Mouse (Mus musculus): ENCODE measurements around the gene Acap1.
"Not testable (repeated sequence)": the region's sequence is repeated elsewhere in the genome, so short reads cannot be mapped to it uniquely, and the experiment has no call there.

Gene Acap1

DNA sequence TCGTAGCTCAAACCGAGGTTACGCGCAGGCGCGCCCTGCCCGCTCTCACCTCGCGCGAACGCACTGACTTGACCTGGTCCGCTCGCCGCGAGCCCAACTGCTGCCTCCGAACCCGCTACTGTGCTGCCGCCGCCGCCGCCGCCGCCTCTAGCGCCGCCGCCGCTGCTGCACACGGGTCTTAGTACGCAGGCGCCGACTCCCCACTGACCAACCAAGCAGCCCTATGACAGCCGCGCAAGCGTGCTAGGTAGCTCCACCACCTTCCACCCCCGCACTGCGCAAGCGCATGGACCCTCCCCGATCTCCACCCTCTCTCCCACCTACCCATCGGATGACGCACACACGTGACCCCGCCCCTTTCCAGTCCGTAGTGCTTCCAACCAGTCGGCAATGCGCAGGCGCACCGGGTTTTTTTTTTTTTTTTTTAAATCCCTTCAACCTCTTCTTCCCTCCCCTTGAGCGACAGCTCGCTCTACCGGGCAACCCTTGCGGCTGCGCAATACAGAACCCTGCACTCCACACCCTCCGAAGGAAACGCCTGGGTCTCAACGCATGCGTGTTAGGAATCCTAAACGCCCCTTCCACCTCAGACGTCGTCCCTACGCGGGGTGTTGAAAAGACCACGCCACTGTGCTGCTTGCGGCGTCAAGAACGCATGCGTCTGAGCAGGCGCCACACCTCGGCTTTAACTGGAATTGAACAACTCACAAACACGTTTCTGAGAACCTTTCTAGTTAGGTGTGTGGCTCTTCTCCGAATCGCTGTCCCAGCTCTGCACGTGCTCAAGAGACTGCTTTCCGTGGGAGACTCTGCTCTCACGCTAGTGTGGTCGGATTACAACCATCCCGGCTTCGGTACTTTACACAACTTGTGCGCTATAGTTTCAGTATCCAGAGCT lies 26.0 kb upstream of the Acap1 start, which contains the start of gene Eif5a:
Gene Eif5a, minus strand, starts transcription at position 845 of the 898 bp plus-strand sequence.
- peak; percentile 100 for DNase-seq (ENCODE audit: low spot score)

DNA sequence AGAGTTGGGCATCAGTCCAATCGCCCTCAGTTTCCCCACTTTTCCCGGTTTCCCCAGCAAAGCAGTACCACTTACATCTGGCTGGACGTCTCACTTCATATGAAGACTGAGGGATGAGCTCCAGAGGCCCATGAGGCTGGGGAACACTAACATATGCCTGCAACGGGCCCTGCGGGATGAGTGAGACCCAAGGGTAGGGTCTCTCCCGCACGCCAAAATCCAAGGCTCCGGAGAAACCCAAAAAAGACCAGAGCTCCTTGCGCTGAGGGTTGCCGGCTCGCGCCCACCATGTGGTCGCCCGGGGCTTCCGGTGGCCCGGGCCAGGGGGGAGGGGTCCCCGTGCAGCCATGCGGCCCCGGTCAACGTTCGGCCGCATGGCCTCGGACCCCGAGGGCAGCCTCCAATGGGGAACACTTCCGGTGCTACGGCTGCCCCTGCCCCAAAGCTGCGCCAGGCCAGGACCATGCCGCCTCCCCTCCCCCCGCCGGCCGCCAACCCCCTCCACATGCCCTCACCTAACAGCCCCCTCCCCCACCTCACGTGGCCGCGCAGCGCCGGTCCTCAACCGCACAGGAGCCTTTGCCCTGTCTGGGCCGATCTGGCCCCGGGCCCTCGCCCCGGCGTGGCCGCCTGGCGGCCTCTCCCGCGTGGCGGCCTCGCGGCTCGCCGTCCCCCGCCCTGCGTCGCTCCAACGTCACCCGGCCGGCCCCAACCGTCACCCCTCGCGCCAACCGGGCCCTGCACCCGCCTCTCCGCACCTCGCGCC lies 25.1 kb upstream of the Acap1 start:
- DNase-seq (ENCODE audit: low spot score) = no peak

DNA sequence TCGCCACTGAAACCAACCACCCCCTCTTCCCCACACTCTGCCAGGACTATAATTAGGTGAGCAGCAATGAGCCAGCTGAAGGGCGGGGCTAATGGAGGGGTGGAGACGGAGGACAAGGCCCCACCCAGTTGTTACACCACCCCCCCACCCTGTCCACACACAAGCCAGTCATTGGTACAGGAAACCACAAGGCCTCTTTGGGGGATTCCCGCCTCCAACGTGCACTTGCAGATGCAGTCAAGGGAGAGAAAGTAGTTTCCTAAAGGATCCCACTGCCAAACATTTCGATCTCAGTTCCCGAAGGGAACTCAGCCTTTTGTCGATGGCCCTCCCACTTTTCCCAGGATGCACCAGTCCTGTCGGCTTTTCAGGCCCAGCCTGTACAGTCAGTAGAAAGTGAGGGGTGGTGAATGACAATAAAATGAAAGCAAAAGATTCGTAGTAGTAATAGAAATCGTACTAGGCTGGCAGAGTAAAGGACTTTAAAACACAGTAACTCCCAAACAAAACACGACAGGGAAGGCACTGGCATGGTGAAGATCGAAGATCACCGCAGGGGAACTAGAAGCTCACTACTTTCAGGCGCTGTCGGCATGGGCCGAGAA lies 24.4 kb upstream of the Acap1 start:
- DNase-seq (ENCODE audit: low spot score) = peak; percentile 85

DNA sequence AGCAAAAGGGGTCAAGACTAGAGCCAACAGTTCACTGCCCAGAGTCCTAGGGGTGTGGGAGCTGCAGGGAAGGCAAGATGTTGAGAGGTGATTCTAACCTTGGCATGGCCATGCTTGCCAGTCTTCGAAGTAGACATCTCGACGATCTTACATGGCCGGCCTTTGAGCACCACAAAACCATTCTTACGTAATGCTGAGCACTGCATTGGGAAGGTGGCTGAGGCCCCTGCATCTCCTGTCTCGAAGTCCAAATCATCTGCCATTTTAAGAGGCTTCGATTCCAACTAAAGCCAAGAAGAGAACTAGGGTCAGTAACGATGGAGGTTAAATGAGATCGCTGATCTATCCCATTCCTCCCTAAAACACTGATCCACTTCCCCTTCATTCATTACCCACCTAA lies 23.7 kb upstream of the Acap1 start:
- no peak for DNase-seq (ENCODE audit: low spot score)

DNA sequence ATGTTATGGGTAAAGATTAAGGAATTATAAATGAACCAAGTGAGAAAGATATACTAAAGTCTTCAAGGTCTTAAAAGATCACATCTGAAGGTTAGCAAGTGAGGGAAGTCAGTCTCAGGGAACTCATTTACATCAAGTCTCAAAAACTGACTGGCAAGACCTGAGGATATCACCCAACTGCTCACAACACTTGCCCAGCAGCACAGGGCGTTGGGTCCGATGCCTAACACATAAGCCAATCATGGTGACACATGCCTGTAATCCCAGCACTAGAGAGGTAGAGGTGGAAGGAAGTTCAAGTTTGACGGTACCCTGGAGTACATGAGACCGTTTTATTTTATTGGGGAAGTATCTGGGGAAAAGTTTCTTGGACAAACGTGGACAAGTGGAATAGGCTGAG lies 22.8 kb upstream of the Acap1 start:
- no peak for DNase-seq (ENCODE audit: low spot score)

DNA sequence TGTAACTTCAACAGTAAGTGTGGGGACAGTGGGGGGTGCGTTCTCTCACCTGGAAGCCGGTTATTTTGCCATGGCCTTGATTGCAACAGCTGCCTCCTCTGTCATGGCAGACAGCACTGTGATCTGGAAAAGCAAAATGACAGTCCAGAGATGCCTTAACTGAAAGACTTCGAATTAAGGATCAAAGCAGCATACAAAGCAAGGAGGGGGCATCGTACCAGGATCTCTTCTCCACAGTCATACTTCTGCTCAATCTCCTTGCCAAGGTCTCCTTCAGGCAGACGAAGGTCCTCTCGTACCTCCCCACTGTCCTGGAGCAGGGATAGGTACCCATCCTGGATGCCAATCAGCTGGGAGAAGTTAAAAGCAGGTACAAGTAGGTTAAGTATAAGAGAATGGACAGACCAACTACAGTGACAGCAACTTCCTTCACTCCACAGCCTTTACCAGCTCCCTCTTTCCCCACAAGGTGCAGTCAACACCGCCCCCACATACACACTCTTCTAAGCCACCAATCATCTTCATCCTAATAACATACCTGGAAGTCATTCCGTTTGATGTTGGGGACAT lies 22.1 kb upstream of the Acap1 start:
- DNase-seq (ENCODE audit: low spot score) = no peak

DNA sequence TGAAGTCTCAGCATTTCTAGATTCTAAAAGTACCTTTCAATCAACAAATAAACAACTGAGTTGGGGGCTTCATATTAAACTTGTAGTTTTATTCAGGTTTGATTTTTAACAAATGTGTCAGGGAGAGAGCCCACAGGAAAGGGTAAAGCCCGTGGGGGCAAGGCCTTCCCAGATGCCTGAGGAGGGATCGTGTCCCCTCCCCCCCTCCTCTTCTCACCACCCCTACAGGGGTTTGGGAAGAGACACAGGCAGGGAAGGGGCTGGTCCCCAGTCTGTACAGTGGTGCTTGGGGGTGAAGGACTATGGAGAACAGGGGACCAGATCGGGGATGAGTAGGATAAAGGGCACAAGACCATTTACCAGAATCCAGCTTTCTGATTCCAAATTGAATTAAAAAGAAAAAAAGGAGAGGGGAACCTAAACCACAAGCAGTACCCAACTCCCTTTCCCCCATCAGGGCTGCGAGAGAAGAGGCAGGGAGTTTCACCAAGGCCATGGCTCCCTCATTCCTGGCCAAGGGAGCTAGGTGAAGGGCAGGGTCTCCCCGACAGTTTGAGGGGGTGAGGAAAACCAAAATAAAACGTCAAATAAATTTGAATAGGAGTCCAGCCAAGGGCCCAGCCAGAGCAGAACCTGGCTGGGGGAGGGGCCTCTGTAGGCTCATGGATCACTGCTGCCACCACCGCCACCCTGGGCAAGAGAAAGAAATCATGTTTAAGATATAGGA lies 21.5 kb upstream of the Acap1 start:
- DNase-seq (ENCODE audit: low spot score) = not testable (repeated sequence)

DNA sequence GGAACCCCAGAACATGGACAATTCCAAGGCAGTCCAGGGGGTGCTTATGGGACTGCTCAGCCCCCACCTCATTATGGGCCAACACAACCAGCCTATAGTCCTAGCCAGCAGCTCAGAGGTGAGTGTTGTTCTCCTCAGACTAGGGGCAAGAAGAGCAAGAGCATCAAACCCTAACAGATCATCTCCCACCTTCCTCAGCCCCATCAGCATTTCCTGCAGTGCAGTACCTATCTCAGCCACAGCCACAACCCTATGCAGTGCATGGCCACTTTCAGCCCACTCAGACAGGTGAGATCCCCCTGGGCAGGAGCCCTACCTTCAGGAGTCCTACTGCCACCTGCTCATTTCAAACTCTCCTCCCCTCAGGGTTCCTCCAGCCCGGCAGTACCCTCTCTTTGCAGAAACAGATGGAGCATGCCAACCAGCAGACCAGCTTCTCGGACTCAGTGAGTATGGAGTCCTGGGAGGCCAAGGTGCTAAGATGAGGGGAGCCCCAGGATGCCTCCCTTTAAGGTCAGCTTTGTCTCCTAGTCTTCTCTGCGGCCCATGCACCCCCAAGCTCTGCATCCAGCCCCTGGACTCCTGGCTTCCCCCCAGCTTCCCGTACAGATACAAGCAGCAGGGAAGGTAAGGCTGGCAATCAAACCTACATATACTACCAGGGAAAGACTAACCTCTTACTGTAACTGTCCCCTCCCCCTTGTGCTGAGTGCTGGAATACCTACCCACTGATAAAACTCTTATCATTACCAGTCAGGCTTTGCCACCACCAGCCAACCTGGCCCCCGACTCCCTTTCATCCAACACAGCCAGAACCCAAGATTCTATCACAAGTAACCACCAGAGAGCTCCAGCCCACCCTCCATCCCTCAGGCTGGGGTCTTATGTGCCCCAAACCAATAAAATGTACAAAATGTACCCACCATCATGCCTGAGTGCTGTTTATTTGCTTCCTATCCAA lies 20.6 kb upstream of the Acap1 start:
- no peak for DNase-seq (ENCODE audit: low spot score)

DNA sequence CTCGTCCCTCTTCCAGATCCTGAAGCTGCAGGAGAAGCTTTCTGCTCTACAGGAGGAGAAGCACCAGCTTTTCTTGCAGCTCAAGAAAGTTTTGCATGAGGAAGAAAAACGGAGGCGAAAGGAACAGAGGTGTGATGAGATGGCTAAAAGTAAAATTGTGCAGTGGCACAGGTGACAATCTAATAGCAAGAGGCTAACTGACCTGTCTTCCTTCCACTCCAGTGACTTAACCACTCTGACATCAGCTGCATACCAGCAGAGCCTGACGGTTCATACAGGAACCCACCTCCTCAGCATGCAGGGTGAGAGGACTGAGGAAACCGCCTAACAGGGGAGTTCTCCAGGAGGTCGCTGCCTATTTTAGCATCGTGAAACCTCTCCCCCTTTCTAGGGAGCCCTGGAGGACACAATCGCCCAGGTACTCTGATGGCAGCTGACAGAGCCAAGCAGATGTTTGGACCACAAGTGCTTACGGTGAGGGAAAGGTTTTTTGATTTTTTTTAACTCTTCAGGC lies 19.6 kb upstream of the Acap1 start:
- DNase-seq (ENCODE audit: low spot score) = no peak

DNA sequence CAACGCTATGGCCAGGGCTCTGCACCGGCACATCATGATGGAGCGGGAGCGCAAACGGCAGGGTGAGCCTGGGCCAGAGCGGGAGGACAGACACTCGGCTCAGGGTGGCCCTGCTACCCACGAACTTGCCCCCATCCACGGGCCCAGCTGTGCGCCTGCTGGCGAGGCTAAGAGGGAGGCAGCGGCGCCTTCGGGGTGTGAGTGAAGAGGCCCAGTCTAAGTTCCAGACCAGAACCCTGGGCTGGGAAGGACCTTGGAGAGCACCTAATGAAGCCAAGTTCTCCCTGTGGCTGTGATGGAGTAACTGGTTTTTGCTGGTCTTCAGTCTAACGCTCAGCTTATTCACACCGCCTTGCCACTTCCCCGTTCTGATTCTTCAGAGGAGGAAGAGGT lies 19.0 kb upstream of the Acap1 start:
- DNase-seq (ENCODE audit: low spot score) = no peak

DNA sequence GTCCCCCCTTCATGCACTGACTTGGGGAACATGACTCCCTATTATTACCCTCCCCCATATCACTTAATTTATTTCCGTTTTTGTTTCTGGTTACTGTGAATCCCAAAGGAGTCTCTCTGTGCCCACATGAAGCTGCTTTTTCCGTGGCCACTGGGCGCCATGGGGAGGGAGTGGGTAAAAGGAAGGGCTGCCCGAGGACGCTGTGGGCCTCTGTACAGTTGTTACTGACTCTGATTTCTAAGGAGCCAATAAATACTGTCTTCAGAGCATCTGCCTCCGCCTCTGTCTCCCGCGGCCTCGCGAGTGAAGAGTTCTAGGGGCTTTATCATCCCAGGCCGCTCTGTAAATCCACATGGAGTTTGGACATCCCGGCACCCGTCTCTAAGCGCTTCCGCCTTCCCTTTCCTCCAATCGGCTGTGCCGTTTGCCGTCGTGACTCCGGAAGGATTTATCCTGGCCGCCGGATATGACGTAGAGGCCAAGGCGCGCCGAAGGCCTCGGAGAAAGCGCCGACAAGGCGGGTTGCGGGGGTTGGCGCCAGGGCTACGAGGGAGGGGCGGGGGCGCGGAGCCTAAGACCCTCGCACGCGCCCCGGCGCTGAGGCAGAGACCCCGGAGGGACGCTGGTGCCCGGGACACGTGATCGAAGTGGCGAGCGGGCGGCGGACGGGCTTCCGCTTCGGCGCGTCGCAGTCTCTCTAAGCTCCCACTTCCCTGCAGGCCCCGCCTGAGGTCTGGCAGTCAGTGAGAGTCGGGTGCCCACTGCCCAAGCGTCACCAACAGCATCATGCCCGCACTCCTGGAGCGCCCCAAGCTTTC lies 18.4 kb upstream of the Acap1 start, which contains the start of gene Gps2:
Gene Gps2, plus strand, starts transcription at position 335 of the 818 bp plus-strand sequence.
- DNase-seq (ENCODE audit: low spot score) = peak; percentile 94

DNA sequence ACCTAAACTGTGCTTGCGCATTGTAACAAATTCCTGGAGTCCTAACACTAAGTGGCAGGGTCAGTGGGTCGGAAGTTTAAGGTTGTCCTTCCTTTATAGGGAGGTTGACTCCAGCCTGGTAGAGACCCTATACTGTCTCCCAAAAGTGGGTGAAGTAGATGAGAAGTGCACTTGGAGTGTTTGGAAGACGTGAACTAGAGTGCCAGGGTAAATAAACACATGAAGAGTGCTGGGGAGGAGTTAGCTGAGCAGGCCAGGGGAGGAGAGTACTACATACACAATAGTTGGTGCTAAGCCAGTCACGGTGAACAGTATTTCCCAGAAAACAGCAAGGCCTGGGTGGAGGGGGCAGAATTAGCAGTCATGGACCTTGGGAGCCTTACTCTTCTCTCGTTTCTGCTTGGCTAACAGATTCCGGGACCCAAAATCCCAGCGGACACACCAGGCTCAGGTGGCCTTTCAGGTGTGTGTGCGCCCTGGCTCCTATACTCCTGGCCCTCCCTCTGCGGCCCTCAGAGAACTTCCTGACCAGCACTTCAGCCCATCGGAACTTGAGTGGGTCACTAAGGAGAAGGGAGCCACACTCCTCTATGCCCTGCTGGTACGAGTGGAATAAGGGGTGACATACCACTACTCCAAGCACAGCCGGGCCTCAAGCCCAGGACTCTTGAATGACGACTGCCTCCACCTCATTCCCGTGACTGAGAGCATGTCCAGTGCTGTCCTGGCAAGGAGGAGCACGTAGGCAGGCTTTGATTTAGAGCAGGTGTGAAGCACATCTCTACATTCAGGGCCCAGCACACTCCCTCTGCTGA lies 17.6 kb upstream of the Acap1 start:
- peak; percentile 75 for DNase-seq (ENCODE audit: low spot score)

DNA sequence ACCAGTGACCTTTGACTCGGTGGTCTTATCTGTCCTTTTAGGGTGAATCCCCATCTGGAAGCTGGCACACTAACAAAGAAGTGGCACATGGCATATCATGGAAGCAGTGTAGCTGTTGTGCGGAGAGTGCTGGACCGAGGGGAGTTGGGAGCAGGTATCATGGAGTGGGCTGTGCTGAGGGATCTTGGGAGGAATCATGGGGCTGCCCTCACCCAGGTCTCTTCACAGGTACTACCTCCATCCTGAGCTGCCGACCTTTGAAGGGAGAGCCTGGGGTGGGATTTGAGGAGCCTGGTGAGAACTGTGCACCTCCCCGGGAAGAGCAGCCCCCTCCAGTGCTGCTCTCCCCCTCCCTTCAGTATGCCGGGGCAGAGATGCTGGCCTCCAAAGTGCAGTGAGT lies 16.4 kb upstream of the Acap1 start:
- DNase-seq (ENCODE audit: low spot score) = no peak

DNA sequence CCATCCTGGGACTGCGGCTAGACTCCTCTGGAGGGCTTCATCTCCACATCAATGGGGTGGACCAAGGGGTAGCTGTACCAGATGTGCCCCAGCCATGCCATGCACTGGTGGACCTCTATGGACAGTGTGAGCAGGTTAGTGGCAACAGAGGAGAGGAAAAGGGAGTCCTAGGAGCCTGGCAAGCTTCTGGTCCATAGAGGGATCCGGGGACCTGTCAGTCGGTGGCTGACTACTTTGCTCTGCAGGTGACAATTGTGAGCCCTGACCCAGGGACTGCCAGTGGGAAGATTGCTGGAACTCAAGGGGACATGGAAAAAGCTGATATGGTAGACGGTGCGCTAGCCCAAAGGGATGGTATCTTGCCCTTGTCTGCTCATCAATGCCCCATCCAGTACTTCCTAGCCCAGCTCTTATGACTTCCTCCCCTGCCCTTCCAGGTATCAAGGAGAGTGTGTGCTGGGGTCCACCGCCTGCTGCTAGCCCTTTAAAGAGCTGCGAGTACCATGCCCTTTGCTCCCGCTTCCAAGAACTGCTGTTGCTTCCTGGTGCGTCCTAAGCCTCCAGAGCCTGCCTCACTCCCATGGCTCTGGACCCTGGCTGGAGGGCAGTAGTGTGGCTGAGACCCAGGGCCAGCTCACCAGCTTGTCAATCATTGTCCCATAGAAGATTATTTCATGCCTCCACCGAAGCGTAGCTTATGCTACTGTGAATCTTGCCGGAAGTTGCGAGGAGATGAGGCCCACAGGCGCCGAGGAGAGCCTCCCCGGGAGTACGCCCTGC lies 15.6 kb upstream of the Acap1 start:
- DNase-seq (ENCODE audit: low spot score) = no peak

DNA sequence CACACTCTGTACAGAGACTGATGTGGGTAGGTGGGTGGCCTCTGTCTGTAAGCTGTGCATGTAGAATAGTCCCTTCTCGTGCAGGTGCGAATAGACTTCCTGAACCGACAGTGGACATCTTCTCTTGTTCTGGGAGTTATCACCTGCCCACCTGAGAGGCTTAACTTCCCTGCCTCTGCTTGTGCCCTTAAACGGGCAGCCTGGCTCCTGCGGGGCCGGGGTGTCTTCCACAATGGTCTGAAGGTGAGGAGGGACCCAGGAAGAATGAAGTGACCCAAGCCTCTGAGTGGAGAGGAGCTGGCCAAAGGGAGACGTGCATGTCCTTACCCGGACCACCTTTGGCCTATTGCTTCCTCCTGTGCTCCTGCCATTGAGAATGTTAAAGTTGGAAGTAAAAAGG lies 14.8 kb upstream of the Acap1 start:
- no peak for DNase-seq (ENCODE audit: low spot score)

DNA sequence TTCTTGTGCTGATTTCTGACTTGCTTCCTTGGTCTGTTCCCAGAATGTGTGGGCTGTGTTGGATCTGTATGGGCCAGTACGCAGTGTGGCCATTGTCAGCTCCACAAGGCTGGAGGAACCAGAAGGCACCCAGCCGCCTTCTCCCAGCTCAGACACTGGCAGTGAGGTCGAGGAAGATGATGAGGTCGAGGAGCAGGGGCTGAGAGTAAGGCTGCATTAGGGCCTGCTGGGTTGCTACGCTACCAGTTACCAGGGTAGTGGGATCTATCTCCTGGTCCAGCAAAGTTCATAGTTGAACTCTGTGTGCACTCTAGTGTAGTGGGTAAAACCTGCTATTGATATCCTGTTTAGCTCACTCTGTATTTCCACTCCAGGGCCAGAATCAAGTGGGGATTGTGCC lies 13.8 kb upstream of the Acap1 start:
- DNase-seq (ENCODE audit: low spot score) = no peak

DNA sequence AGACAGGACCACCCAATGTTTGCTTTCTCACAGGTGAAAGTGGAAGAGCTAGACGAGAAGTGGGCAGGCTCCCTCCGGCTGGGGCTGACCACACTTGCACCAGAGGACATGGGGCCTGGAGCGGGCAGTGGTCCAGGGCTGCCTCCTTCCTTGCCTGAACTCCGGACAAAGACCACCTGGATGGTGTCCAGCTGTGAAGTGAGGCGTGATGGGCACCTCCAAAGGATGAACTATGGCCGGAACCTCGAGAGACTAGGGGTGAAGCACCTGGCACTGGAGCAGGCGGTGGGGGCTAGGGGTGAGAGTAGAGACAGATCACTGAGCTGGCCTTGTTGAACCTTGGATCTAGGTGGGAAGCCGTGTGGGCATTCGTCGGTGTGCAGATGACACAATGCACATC lies 13.3 kb upstream of the Acap1 start:
- DNase-seq (ENCODE audit: low spot score) = no peak

DNA sequence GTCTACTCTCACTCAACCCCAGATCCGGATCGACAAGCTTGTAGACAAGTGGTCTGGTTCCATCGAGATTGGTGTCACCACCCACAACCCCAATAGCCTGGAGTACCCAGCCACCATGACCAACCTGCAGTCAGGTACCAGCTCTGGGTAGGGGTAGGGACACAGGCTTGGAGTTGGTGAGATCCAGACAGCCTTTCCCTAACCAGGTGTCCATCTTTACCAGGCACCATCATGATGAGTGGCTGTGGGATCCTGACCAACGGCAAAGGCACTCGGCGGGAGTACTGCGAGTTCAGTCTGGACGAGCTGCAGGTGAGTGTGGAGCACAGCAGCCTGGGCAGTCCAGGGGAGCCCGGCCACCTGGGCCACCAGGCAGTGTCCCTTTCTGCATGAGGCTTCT lies 9.0 kb upstream of the Acap1 start:
- DNase-seq (ENCODE audit: low spot score) = no peak

Measured in lung, postnatal 25 days (tissue).